Mouse (Mus musculus): Measurements from ENCODE around the gene Gtf2i. TPM values are rescaled to one million over a fixed set of nuclear protein-coding genes. Genes with fewer than 3 reads are reported as not detected.
A peak's percentile ranks its signal among the peaks of the same experiment; 100 is the strongest.

The Gtf2i gene
- total and polyA plus RNA-seq, 3 experiments: 110 to 244 (median 239) TPM

GRCm38 (mm10) chr5:134322355-134322754 lies 7.8 kb upstream of the Gtf2i start:
- no peak for DNase-seq

- DNase-seq: no peak
Observed at GRCm38 (mm10) chr5:134321699-134322098, 7.1 kb upstream of the Gtf2i start.

- no peak for DNase-seq
Observed at GRCm38 (mm10) chr5:134318903-134319302, 4.3 kb upstream of the Gtf2i start.

- DNase-seq: peak; percentile 78
Observed at GRCm38 (mm10) chr5:134316721-134317120, 2.2 kb upstream of the Gtf2i start.

GRCm38 (mm10) chr5:134315623-134316350 lies 1.2 kb upstream of the Gtf2i start:
- DNase-seq: peak; percentile 85

GRCm38 (mm10) chr5:134314068-134314674 lies 389 bp downstream of the Gtf2i start:
- DNase-seq: no peak

- DNase-seq: peak; percentile 98
Observed at GRCm38 (mm10) chr5:134313451-134314067, 1.0 kb downstream of the Gtf2i start.

- DNase-seq: peak; percentile 45
Observed at GRCm38 (mm10) chr5:134312691-134313450, 1.7 kb downstream of the Gtf2i start.

GRCm38 (mm10) chr5:134311894-134312411 lies 2.6 kb downstream of the Gtf2i start:
- peak; percentile 36 for DNase-seq

GRCm38 (mm10) chr5:134310201-134310600 lies 4.4 kb downstream of the Gtf2i start:
- peak; percentile 51 for DNase-seq

- no peak for DNase-seq
Observed at GRCm38 (mm10) chr5:134309345-134309744, 5.2 kb downstream of the Gtf2i start.

GRCm38 (mm10) chr5:134304639-134305038 lies 9.9 kb downstream of the Gtf2i start:
- no peak for DNase-seq

GRCm38 (mm10) chr5:134295277-134296050 lies 19.1 kb downstream of the Gtf2i start:
- DNase-seq: no peak

GRCm38 (mm10) chr5:134294606-134295005 lies 20.0 kb downstream of the Gtf2i start:
- no peak for DNase-seq

GRCm38 (mm10) chr5:134291096-134291495 lies 23.5 kb downstream of the Gtf2i start:
- DNase-seq: no peak

GRCm38 (mm10) chr5:134289935-134290560 lies 24.5 kb downstream of the Gtf2i start:
- DNase-seq: no peak

GRCm38 (mm10) chr5:134288071-134288470 lies 26.5 kb downstream of the Gtf2i start:
- no peak for DNase-seq

- DNase-seq: no peak
Observed at GRCm38 (mm10) chr5:134284921-134285320, 29.6 kb downstream of the Gtf2i start.

- DNase-seq: no peak
Observed at GRCm38 (mm10) chr5:134282603-134283002, 32.0 kb downstream of the Gtf2i start.

GRCm38 (mm10) chr5:134282076-134282475 lies 32.5 kb downstream of the Gtf2i start:
- no peak for DNase-seq

- DNase-seq: peak; percentile 65
Observed at GRCm38 (mm10) chr5:134279371-134279770, 35.2 kb downstream of the Gtf2i start.

Data from adrenal gland, adult 2 months (tissue).